Mouse (Mus musculus) hindbrain, embryonic 11.5 days (tissue): ENCODE results near the gene Pla2g12b. TPM values are rescaled to one million over a fixed set of nuclear protein-coding genes. Genes with fewer than 3 reads are reported as not detected.

Experiments
- ATAC-seq: fragments of 200-750 bp; cut with Nextera tagmentation; 2 replicates; pipeline ENCODE4 v1.8.0; 2017; ENCODE audit warnings: mild to moderate bottlenecking, moderate TSS enrichment, moderate library complexity; ENCODE audit not compliant: low FRiP score
- DNase-seq: peaks from one replicate; pipeline ENCODE4 v3.0.0-alpha.2; 2015; ENCODE audit warnings: low spot score
- H3K27ac ChIP-seq: fragments of 300-500 bp; sonication (generic); 2 replicates; pipeline ENCODE4 v1.5.1; 2014; ENCODE audit warnings: mild to moderate bottlenecking, low read depth, low read length
- H3K27me3 ChIP-seq: fragments of 300-500 bp; sonication (generic); 2 replicates; pipeline ENCODE4 v1.6.1; 2014; ENCODE audit warnings: mild to moderate bottlenecking, low read length, moderate library complexity, mixed read lengths; ENCODE audit not compliant: control insufficient read depth, insufficient read depth
- H3K36me3 ChIP-seq: fragments of 300-500 bp; sonication (generic); 2 replicates; pipeline ENCODE4 v1.6.1; 2014; ENCODE audit warnings: mild to moderate bottlenecking, low read length, moderate library complexity, mixed read lengths; ENCODE audit not compliant: control insufficient read depth, insufficient read depth
- H3K4me1 ChIP-seq: fragments of 300-500 bp; sonication (generic); replicated peaks from 2 replicates; pipeline ENCODE4 v1.6.1; 2014; ENCODE audit warnings: low read length, mixed read lengths; ENCODE audit not compliant: control insufficient read depth, insufficient read depth
- H3K4me2 ChIP-seq: fragments of 300-500 bp; sonication (generic); replicated peaks from 2 replicates; pipeline ENCODE4 v1.6.1; 2014; ENCODE audit warnings: mild to moderate bottlenecking, low read depth, low read length
- H3K4me3 ChIP-seq: fragments of 300-500 bp; sonication (generic); 2 replicates; pipeline ENCODE4 v1.5.1; 2014; ENCODE audit warnings: low read depth, low read length
- H3K9ac ChIP-seq: fragments of 300-500 bp; sonication (generic); 2 replicates; pipeline ENCODE4 v1.6.1; 2014; ENCODE audit warnings: low read depth, low read length
- H3K9me3 ChIP-seq: fragments of 300-500 bp; sonication (generic); 2 replicates; pipeline ENCODE4 v1.6.1; 2016; ENCODE audit warnings: low read length; ENCODE audit not compliant: control insufficient read depth
- WGBS: fragments of 180-500 bp; shearing (Covaris S2); extraction: QIAGEN DNeasy Blood & Tissue Kit; methylation state at CpG from one replicate; pipeline ENCODE4 v1.1.7; 2014; 5-methylcytosine and 5-hydroxymethylcytosine counted together
- polyA plus RNA-seq: library from polyadenylated mRNA; unstranded; fragments of >200 nt; fragmentation: Nextera tagmentation; extraction: Ambion mirVana; gene quantifications from 2 replicates; pipeline ENCODE4 v1.2.1, GENCODE M21; 2014

Pla2g12b gene
- polyA plus RNA-seq, 1 experiment from 2014 or later = 0.22 TPM

DNA sequence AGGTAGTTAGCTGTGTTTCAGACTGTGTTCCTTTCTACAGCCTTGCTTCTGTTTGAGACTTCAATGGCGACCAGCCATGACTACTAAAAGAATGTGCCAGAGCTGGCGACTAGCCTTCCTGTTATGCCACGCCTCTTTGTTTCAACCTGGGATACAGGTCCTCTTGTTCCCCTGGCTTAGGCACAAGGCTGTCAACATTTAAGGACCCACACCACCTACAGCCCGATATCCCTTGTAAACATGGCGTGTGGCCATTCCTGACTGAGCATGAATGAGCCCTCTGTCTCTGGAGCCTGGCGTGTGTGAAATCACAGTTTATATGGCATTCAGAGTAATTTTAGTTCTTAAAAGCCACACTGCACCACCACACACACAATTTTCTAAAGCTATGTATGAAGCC, 58.8 kb downstream of the Pla2g12b start:
- no peak overlapping the region for H3K27ac ChIP-seq
- WGBS = 88% methylated on average over 6 of the region's 6 CpGs

DNA sequence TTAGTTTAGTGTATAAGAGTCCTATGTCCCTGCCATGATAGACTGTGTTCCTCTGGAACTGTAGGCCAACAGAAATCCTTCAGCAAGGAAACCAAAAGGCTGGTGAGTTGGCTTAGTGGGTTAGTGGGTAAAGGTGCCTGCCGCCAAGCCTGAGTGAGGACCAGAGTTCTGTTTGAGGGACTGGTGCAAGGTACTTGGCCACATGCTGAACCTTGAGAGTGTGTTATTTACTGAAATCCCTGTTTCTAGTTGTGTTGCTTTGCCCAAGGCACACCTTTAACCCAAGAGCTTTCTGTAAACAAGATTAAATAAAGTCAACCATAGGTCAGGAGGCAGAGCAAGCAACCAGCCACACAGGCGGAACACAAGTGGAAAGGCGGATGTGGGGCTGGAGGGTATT, 62.1 kb downstream of the Pla2g12b start:
- no peaks in the 10 kb centered on the region for H3K9me3 ChIP-seq
- H3K9ac ChIP-seq = no peak overlapping the region
- DNase-seq (no peak), ATAC-seq (no peak)
- WGBS = 91% methylated on average over 3 of the region's 3 CpGs
- no peak overlapping the region for H3K4me2 ChIP-seq
- H3K27me3 ChIP-seq = no peaks in the 10 kb centered on the region
- no peaks in the 10 kb centered on the region for H3K36me3 ChIP-seq
- no peak overlapping the region for H3K27ac ChIP-seq
- no peak overlapping the region for H3K4me3 ChIP-seq
- no peaks in the 10 kb centered on the region for H3K4me1 ChIP-seq

More for the DNA sequence above, 58.8 kb downstream of the Pla2g12b start:
- H3K9me3 ChIP-seq = no peaks in the 10 kb centered on the region
- no peak overlapping the region for H3K4me2 ChIP-seq
- DNase-seq (no peak), ATAC-seq (no peak)
- no peaks in the 10 kb centered on the region for H3K4me1 ChIP-seq
- no peaks in the 10 kb centered on the region for H3K27me3 ChIP-seq
- no peak overlapping the region for H3K4me3 ChIP-seq
- no peak overlapping the region for H3K9ac ChIP-seq
- no peaks in the 10 kb centered on the region for H3K36me3 ChIP-seq

DNA sequence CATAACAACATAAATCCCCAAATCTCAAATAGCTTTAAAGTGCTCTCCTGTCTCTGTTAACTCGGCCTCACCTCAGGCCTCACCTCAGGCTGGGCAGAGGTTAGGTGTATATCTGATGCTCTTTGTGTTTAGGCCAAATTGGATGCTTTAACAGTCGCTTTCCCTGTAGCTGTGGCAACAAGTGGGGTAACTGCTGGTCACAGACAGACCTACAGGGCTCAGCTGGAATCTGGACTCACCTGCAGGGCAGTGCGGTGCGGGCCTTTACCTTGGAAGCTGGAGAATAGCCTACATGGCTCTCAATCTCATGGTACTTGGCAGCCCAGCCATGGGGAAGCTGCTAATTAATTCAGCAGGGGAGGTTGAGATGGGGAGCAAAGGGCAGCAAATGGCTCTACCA, 63.2 kb downstream of the Pla2g12b start:
- Histone ChIP-seq H3K4me2 (no peak overlapping the region), H3K4me3 (no peak overlapping the region), H3K36me3 (no peaks in the 10 kb centered on the region), H3K4me1 (no peaks in the 10 kb centered on the region), H3K27ac (no peak overlapping the region), H3K9me3 (no peaks in the 10 kb centered on the region), H3K27me3 (no peaks in the 10 kb centered on the region), H3K9ac (no peak overlapping the region)
- 81% methylated on average over 4 of the region's 4 CpGs for WGBS
- DNase-seq = no peak
- no peak for ATAC-seq

DNA sequence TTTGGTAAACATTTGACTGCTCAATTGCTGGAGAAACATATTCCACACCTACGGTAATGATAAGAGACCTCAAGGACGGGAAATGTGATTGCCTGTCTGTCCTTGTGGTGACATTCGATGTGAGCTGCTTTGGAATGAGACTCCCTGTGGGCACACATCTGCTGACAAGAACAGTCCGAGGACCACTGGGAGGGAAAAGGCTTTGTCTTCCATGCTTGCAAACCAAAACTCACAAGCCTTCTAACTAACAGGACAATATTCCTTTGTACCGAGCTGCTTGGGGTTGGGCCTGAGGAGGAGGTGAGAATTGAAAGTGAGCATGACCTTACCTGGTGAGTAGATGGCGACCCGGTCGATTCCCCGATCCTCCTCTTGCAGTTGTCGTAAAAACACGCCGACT, 63.8 kb downstream of the Pla2g12b start:
- no peak overlapping the region for H3K9ac ChIP-seq
- no peak overlapping the region for H3K4me3 ChIP-seq
- no peak overlapping the region for H3K27ac ChIP-seq
- ATAC-seq (no peak), DNase-seq (no peak)
- no peak overlapping the region for H3K4me2 ChIP-seq
- H3K36me3 ChIP-seq = no peaks in the 10 kb centered on the region
- H3K4me1 ChIP-seq = no peaks in the 10 kb centered on the region
- 82% methylated on average over 12 of the region's 12 CpGs for WGBS
- no peaks in the 10 kb centered on the region for H3K9me3 ChIP-seq
- no peaks in the 10 kb centered on the region for H3K27me3 ChIP-seq

DNA sequence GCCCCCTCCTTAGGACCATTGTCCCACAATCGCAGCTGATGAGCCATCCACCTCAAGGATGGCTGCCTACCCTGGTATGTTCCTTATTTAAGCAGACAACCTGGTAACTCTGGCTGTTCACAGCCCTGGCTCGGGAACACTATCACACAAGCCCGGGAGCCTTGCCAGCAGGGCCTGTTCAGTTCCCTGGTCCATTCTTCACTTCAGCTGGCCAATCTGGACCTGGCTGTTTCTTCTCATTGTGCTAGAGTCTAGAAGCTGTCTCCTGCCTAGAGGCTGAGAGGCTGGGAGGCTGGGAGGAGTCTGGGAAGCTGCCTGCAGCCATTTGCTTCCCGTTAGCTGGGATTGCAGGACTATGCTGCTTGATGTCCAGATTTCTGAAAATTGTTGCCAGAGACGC, 67.0 kb downstream of the Pla2g12b start:
- 76% methylated on average over 5 of the region's 5 CpGs for WGBS
- ATAC-seq (no peak), DNase-seq (no peak)
- Histone ChIP-seq H3K4me3 (no peak overlapping the region), H3K4me2 (no peak overlapping the region), H3K4me1 (no peaks in the 10 kb centered on the region), H3K27ac (no peak overlapping the region), H3K27me3 (no peaks in the 10 kb centered on the region), H3K36me3 (no peaks in the 10 kb centered on the region), H3K9me3 (no peaks in the 10 kb centered on the region), H3K9ac (no peak overlapping the region)

Other genes starting within 250 kb of the Pla2g12b start
- gene Sept10, start 181.8 kb upstream of the Pla2g12b start, polyA plus RNA-seq = 32.0 and 32.4 TPM in 2 replicates
- gene Sowahc, start 181.7 kb upstream of the Pla2g12b start, polyA plus RNA-seq = 11.9 and 13.6 TPM in 2 replicates
- 44.6 and 51.6 TPM in 2 replicates for gene P4ha1, start 80.4 kb upstream of the Pla2g12b start, polyA plus RNA-seq
- gene Gm10273, start 8.0 kb upstream of the Pla2g12b start, polyA plus RNA-seq = 3.9 and 4.6 TPM in 2 replicates
- gene Oit3, start 38.1 kb downstream of the Pla2g12b start, polyA plus RNA-seq = 0.28 and 0.95 TPM in 2 replicates
- not detected in 2 replicates for gene Gm10322, start 212.4 kb downstream of the Pla2g12b start, polyA plus RNA-seq
- 21.8 and 24.7 TPM in 2 replicates for gene Mcu, start 213.0 kb downstream of the Pla2g12b start, polyA plus RNA-seq